Mouse (Mus musculus) lung, adult 2 months (tissue): ENCODE measurements around the gene Efna3.

ENCODE experiments used
- CTCF ChIP-seq: fragments of 200-500 bp; IDR thresholded peaks from 2 replicates; pipeline ENCODE4 v1.5.1; 2011; ENCODE audit warnings: mild to moderate bottlenecking, low read length, control low read depth; ENCODE audit not compliant: insufficient read depth
- POLR2A ChIP-seq: fragments of 200-500 bp; IDR thresholded peaks from 2 replicates; pipeline ENCODE4 v1.6.1; 2011; ENCODE audit warnings: low read depth, mild to moderate bottlenecking, control low read depth, low read length, borderline replicate concordance; ENCODE audit errors: extremely low read depth

DNA sequence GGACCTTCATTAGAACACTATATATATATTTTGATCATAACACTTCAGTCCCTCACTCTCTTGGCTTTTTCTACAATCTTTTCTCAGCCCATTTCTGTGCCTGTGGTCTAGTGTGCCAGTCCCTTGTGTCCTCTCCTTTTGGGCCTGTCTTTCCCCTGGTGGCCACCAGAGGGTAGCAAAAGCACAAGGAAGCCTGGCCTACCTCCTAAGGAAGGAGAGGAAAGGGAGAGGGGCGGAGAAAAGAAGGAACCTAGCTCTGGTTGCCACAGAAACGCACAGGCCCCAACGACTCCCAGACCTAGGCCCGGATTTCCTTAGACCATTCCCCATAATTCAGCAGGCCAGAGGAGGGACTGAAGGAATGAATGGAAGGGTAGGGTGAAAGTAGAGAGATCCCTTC, 5.9 kb downstream of the Efna3 start:
- TF ChIP-seq CTCF: peak; percentile 96
- TF ChIP-seq POLR2A: no peak
